Mouse (Mus musculus) spleen, adult 2 months (tissue): ENCODE data around the gene Gm10160.

Experiments used
- CTCF ChIP-seq: fragments of 200-500 bp; IDR thresholded peaks from 2 replicates; pipeline ENCODE4 v1.5.1; 2011; ENCODE audit warnings: mild to moderate bottlenecking, inconsistent platforms; ENCODE audit not compliant: insufficient read depth, insufficient read length, insufficient replicate concordance; ENCODE audit errors: extremely low read depth
- POLR2A ChIP-seq: fragments of 200-500 bp; IDR thresholded peaks from 2 replicates; pipeline ENCODE4 v1.6.1; 2011; ENCODE audit warnings: low read depth, low read length, inconsistent platforms

GRCm38 (mm10) chr7:81885128-81885527 lies 29.5 kb upstream of the Gm10160 start:
- TF ChIP-seq POLR2A (no peak), CTCF (no peak)
